8 mouse cellular contexts compared by ENCODE assay signal in the genomic region with DNA sequence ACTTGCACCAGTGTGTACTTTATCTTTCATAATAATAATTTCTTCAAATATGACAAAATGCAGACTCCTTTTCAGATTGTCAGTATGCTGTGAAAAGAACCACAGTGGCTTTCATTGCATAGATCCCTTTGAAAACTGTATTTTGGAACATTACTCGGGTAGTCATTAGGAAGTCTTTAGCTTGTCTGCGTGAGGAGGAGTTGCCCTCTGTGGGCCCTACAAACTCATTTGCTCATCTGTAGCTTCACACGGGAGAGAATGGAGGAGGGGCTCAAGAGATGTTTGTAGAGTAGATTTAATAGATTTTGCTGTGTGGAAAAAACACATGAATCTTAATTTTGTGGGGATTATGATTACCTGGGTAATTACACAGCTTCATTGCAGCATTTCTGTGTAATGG. TPM values are rescaled to one million over a fixed set of nuclear protein-coding genes. Genes with fewer than 3 reads are reported as not detected.
DNase-seq lines count a peak whose midpoint lies in the region; ATAC-seq and TF ChIP-seq lines count a peak whose summit lies in the region.

No protein-coding gene starts in this region.

- TF ChIP-seq CTCF in G1E (IDR thresholded peaks at IDR 0.05; ENCODE audit: low read depth, low read length): no peak

- under 1% methylated on average over 3 of the region's 3 CpGs for WGBS in heart, embryonic 14.5 days
- WGBS in forebrain, embryonic 15.5 days: under 1% methylated on average over 3 of the region's 3 CpGs
- 3% methylated on average over 3 of the region's 3 CpGs for WGBS in midbrain, embryonic 10.5 days

- no peaks in the 10 kb centered on the region for H3K36me3 ChIP-seq in heart, embryonic 14.5 days (ENCODE audit: control insufficient read depth, insufficient read depth, low read length)
- no peaks in the 10 kb centered on the region for H3K36me3 ChIP-seq in G1E (replicated peaks)
- no peaks in the 10 kb centered on the region for H3K36me3 ChIP-seq in forebrain, embryonic 15.5 days
- no peaks in the 10 kb centered on the region for H3K36me3 ChIP-seq in midbrain, embryonic 10.5 days

- peaks cover 0 to 35% of the 10 kb centered on the region in 2 experiments; a peak in 3 of 4 replicates for H3K4me1 ChIP-seq in heart, embryonic 14.5 days (ENCODE audit: control insufficient read depth in 2 of 2, insufficient read depth in 2 of 2, low read length in 2 of 2)
- peaks cover 32% of the 10 kb centered on the region for H3K4me1 ChIP-seq in G1E (ENCODE audit: insufficient read depth, low read depth, low read length)
- H3K4me1 ChIP-seq in forebrain, embryonic 15.5 days: peaks cover 35% of the 10 kb centered on the region
- peaks cover 42% of the 10 kb centered on the region for H3K4me1 ChIP-seq in midbrain, embryonic 10.5 days

- no peak for ATAC-seq in heart, embryonic 14.5 days (ENCODE audit: insufficient number of reproducible peaks, insufficient read depth, low FRiP score, low read depth)
- ATAC-seq in G1E (ENCODE audit: extremely low read depth, insufficient number of reproducible peaks, low FRiP score, poor library complexity, severe bottlenecking): no peak
- ATAC-seq in forebrain, embryonic 15.5 days (replicated peaks): no peak

- peak overlapping the region; percentile 99; a peak in 3 of 4 replicates for H3K4me3 ChIP-seq in heart, embryonic 14.5 days (ENCODE audit: control insufficient read depth in 1 of 2, insufficient read depth in 1 of 2, low read depth in 1 of 2, low read length in 2 of 2)
- H3K4me3 ChIP-seq in G1E (ENCODE audit: low read depth, low read length): peak overlapping the region; percentile 93
- H3K4me3 ChIP-seq in forebrain, embryonic 15.5 days: peak overlapping the region; percentile 89
- H3K4me3 ChIP-seq in midbrain, embryonic 10.5 days: peak overlapping the region; percentile 97

- no peak for DNase-seq in heart, adult 11 months
- no peak for DNase-seq in G1E (ENCODE audit: low spot score)
- no peak for DNase-seq in midbrain, embryonic 10.5 days (ENCODE audit: low spot score)
- DNase-seq in thymus, postnatal 10 days (ENCODE audit: low spot score in 2 of 2): no peak
- DNase-seq in left cerebral cortex, adult 9 months (ENCODE audit: low spot score in 2 of 2): no peak
- DNase-seq in T-cell, adult 2 months (ENCODE audit: low spot score): no peak

- peak overlapping the region; percentile 99 for H3K9ac ChIP-seq in heart, embryonic 14.5 days (ENCODE audit: low read length)
- H3K9ac ChIP-seq in forebrain, embryonic 15.5 days (replicated peaks): peak overlapping the region; percentile 95

- no peaks in the 10 kb centered on the region for H3K9me3 ChIP-seq in heart, embryonic 14.5 days (ENCODE audit: control insufficient read depth, low read length)
- H3K9me3 ChIP-seq in G1E (replicated peaks): no peaks in the 10 kb centered on the region
- no peaks in the 10 kb centered on the region for H3K9me3 ChIP-seq in forebrain, embryonic 15.5 days
- H3K9me3 ChIP-seq in midbrain, embryonic 10.5 days (replicated peaks): no peaks in the 10 kb centered on the region

- H3K27ac ChIP-seq in heart, embryonic 14.5 days (replicated peaks in 1 of 2; ENCODE audit: control insufficient read depth in 1 of 2, insufficient read depth in 1 of 2, low read depth in 2 of 2, low read length in 2 of 2): peak overlapping the region in 1 of 2 experiments; percentile 34; a peak in 2 of 4 replicates
- H3K27ac ChIP-seq in forebrain, embryonic 15.5 days (replicated peaks): no peak overlapping the region
- H3K27ac ChIP-seq in midbrain, embryonic 10.5 days (replicated peaks): 0 out of 2 replicates have a peak overlapping the region, but pooled peaks have one; percentile 100

- peak overlapping the region; percentile 81 for H3K4me2 ChIP-seq in heart, embryonic 14.5 days (ENCODE audit: low read length)
- peak overlapping the region; percentile 67 for H3K4me2 ChIP-seq in forebrain, embryonic 15.5 days (replicated peaks)

- no peaks in the 10 kb centered on the region for H3K27me3 ChIP-seq in heart, embryonic 14.5 days (ENCODE audit: control insufficient read depth, insufficient read depth, low read length)
- H3K27me3 ChIP-seq in G1E (ENCODE audit: insufficient read depth, low read length): no peaks in the 10 kb centered on the region
- no peaks in the 10 kb centered on the region for H3K27me3 ChIP-seq in forebrain, embryonic 15.5 days
- no peaks in the 10 kb centered on the region for H3K27me3 ChIP-seq in midbrain, embryonic 10.5 days (ENCODE audit: low read depth, poor library complexity, severe bottlenecking)

RNA-seq across cellular contexts. Expression of a gene that starts 2.6 kb away (rescaled TPM):
- 141 and 143 TPM in 2 replicates for polyA plus RNA-seq in heart, embryonic 14.5 days (2014; fragmentation: Nextera tagmentation; extraction: Ambion mirVana)
- 206 and 213 TPM in 2 replicates for total RNA-seq in G1E (2014; fragmentation: Nextera tagmentation)
- 237 and 248 TPM in 2 replicates for total RNA-seq in G1E (2017)
- 56.4 and 104 TPM in 2 replicates for polyA plus RNA-seq in G1E (2012)
- polyA plus RNA-seq in forebrain, embryonic 15.5 days (2015; fragmentation: Nextera tagmentation; extraction: Ambion mirVana): 105 and 108 TPM in 2 replicates
- 159 and 160 TPM in 2 replicates for polyA plus RNA-seq in midbrain, embryonic 10.5 days (2016; fragmentation: Nextera tagmentation; extraction: Ambion mirVana)
